Mouse (Mus musculus) neural tube, embryonic 13.5 days (tissue): Measurements from ENCODE around the gene Hagh. TPM values are rescaled to one million over a fixed set of nuclear protein-coding genes. Genes with fewer than 3 reads are reported as not detected.

Source experiments
- ATAC-seq: fragments of 200-750 bp; cut with Nextera tagmentation; 2 replicates; pipeline ENCODE4 v1.8.0; 2017; ENCODE audit warnings: low read depth, mild to moderate bottlenecking, moderate TSS enrichment, moderate library complexity
- H3K27ac ChIP-seq: fragments of 300-500 bp; sonication (generic); replicated peaks from 2 replicates; pipeline ENCODE4 v1.5.1; 2015; ENCODE audit warnings: moderate library complexity, mild to moderate bottlenecking, inconsistent platforms
- H3K27me3 ChIP-seq: fragments of 300-500 bp; sonication (generic); 2 replicates; pipeline ENCODE4 v1.6.1; 2015; ENCODE audit warnings: mild to moderate bottlenecking, inconsistent platforms
- H3K36me3 ChIP-seq: fragments of 300-500 bp; sonication (generic); 2 replicates; pipeline ENCODE4 v1.6.1; 2015; ENCODE audit warnings: mild to moderate bottlenecking, inconsistent platforms
- H3K4me1 ChIP-seq: fragments of 300-500 bp; sonication (generic); replicated peaks from 2 replicates; pipeline ENCODE4 v1.6.1; 2015; ENCODE audit warnings: inconsistent platforms
- H3K4me2 ChIP-seq: fragments of 300-500 bp; sonication (generic); 2 replicates; pipeline ENCODE4 v1.6.1; 2015; ENCODE audit warnings: inconsistent platforms, mild to moderate bottlenecking, moderate library complexity
- H3K4me3 ChIP-seq: fragments of 300-500 bp; sonication (generic); 2 replicates; pipeline ENCODE4 v1.5.1; 2015; ENCODE audit warnings: mild to moderate bottlenecking, inconsistent platforms
- H3K9ac ChIP-seq: fragments of 300-500 bp; sonication (generic); 2 replicates; pipeline ENCODE4 v1.6.1; 2015; ENCODE audit warnings: moderate library complexity, mild to moderate bottlenecking, inconsistent platforms
- H3K9me3 ChIP-seq: fragments of 300-500 bp; sonication (generic); 2 replicates; pipeline ENCODE4 v1.6.1; 2016; ENCODE audit warnings: inconsistent platforms
- WGBS: fragments of 180-500 bp; shearing (Covaris S2); methylation state at CpG from one replicate; pipeline ENCODE4 v1.1.7; 2015; 5-methylcytosine and 5-hydroxymethylcytosine counted together
- polyA plus RNA-seq: library from polyadenylated mRNA; unstranded; fragments of >200 nt; fragmentation: Nextera tagmentation; extraction: Ambion mirVana; gene quantifications from 2 replicates; pipeline ENCODE4 v1.2.1, GENCODE M21; 2015

The Hagh gene
- polyA plus RNA-seq, 1 experiment from 2014 or later, result 59.0 TPM

DNA sequence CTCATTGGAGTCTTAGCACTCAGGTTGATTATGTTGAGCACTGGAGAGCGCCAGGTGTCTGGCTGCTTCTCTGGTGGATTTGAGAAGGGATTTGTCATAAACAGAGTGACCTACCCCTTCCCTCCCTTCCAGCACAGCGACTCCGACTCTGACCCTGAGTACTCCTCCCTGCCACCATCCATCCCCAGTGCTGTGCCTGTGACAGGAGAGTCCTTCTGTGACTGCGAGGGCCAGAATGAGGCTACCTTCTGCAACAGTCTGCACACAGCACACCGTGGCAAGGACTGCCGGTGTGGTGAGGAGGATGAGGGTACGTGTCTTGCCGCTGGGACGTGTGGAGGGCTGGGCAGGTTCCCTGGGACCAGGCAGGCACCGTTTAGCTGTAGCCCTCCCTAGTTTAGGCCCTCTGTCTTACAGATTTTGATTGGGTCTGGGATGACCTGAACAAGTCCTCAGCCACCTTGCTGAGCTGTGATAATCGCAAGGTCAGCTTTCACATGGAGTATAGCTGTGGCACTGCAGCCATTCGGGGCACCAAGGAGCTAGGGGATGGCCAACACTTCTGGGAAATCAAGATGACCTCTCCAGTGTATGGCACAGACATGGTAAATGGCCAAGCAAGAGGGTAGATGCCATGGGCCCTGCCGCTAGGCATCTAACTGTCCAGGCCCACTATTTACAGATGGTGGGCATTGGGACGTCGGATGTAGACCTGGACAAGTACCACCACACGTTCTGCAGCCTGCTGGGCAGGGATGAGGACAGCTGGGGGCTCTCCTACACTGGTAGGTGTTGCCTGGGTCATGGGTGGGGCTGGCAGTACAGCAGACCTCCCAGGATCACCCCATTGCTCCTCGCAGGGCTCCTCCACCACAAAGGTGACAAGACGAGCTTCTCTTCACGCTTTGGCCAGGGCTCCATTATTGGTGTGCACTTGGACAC, 50.5 kb downstream of the Hagh start:
- Histone ChIP-seq H3K4me2 (no peak overlapping the region), H3K36me3 (peaks cover 49% of the 10 kb centered on the region), H3K4me3 (no peak overlapping the region), H3K27me3 (no peaks in the 10 kb centered on the region), H3K9ac (no peak overlapping the region), H3K4me1 (peaks cover 45% of the 10 kb centered on the region), H3K9me3 (no peaks in the 10 kb centered on the region), H3K27ac (no peak overlapping the region)
- WGBS, result 91% methylated on average over 19 of the region's 19 CpGs
- ATAC-seq, result no peak

DNA sequence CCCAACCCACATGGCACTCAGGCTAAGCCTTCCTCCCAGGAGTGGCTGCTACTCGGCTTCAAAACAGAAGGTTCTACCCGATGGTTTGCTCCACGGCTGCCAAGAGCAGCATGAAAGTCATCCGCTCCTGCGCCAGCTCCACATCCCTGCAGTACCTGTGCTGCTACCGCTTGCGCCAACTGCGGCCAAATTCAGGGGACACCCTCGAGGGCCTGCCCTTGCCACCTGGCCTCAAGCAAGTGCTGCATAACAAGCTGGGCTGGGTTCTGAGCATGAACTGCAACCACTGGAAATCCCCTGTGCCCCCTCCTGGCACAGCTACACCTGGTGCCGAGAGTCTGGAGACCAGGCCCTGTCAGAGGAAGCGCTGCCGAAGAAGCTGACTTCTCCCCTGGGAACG, 51.4 kb downstream of the Hagh start:
- Histone ChIP-seq H3K36me3 (peaks cover 49% of the 10 kb centered on the region), H3K27ac (no peak overlapping the region), H3K9me3 (no peaks in the 10 kb centered on the region), H3K4me2 (no peak overlapping the region), H3K4me3 (no peak overlapping the region), H3K9ac (no peak overlapping the region), H3K27me3 (no peaks in the 10 kb centered on the region), H3K4me1 (peaks cover 49% of the 10 kb centered on the region)
- ATAC-seq, result no peak
- WGBS, result 89% methylated on average over 13 of the region's 13 CpGs

DNA sequence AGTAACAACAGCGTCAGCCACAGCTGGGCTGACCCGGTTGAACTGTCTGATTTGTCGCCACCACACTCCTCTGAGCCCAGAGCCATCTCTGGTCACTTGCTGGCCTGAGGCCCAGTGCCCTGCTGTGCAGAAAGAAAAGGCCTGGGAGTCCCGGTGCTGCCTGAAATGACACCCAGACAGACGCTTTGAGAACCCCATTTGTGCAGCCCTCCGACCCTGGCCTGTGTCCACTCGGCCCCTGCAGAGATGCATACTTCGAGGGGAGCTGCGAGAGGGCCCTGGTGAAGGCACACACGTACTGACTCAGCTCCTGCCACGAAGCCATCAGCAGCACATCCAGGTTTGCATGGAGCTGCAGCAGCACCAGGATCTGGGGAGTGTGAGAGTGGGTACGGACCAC, 52.8 kb downstream of the Hagh start:
- H3K9me3 ChIP-seq, result no peaks in the 10 kb centered on the region
- H3K4me2 ChIP-seq, result no peak overlapping the region
- peaks cover 54% of the 10 kb centered on the region for H3K4me1 ChIP-seq
- no peak overlapping the region for H3K27ac ChIP-seq
- no peak overlapping the region for H3K4me3 ChIP-seq
- WGBS, result 86% methylated on average over 12 of the region's 12 CpGs
- peaks cover 57% of the 10 kb centered on the region for H3K36me3 ChIP-seq
- no peak for ATAC-seq
- H3K27me3 ChIP-seq, result no peaks in the 10 kb centered on the region
- no peak overlapping the region for H3K9ac ChIP-seq

DNA sequence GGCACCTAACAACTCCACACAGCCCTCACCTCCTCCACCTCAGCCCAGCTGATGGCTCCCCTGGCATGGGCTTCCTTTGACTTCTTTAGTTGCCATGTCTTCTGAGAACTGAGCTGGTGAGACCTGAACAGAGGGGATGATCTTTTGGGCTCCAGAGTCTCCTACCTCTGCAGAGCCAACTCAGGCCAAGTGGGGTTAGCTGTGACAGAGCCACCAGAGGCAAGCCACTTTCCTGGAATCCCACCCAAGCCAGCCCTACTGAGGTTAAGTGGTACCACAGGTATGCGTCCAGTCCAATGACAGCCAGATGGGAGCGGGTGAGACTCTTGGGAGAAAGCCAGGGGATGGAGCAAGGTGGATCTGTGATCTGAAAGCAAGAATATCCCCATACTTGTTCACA, 53.3 kb downstream of the Hagh start:
- Histone ChIP-seq H3K36me3 (peaks cover 62% of the 10 kb centered on the region), H3K4me2 (peak overlapping the region; percentile 100; the same call in 1 of the 2 replicates), H3K4me1 (peaks cover 54% of the 10 kb centered on the region), H3K27me3 (no peaks in the 10 kb centered on the region), H3K4me3 (0 out of 2 replicates have a peak overlapping the region, but pooled peaks have one; percentile 85), H3K9ac (no peak overlapping the region), H3K9me3 (no peaks in the 10 kb centered on the region), H3K27ac (no peak overlapping the region)
- no peak for ATAC-seq
- 94% methylated on average over 2 of the region's 2 CpGs for WGBS

DNA sequence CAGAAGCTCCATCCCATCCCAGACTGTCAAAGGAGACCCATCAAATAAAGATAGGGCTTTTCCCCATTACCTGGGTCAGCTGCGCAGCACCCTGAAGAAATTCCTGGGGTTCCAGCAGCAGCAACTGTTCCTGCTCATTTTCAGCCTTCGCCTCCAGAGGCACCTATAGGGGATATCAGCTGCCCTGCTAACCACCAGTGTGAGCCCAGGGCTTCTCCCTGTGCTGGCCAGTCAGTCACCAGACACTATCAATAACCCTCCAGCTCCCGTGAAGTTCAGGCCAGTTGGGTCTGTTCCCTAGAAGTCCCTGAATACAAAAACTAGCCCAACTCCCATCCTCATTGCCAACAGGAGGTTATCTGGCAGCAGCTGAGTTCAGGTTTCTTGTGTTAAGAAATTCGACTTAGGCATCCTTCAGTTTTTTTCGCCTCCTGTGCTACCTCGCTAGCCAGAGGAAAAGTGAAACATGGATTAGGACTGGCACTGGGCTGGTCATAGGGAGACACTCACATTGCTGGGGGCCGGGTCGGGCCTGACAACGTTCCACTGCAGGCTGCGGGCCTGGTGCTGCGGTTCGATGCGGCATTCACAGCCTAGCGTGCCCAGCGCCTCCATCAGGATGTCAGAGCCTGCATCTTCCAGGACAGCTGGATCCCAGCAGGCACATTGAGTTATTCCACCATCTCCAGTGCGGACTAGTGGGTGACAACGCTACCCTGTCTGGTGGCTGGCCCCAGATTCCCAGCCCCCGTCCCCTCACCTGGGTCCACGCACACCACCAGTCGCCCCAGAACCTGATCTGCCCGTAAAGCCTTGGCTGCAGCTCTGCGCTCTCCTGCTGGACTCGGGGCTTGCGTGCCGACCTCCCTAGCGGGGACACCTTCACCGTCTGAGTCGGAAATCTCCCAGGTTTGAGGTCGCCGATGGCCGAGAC, 54.4 kb downstream of the Hagh start:
- H3K4me3 ChIP-seq, result peak overlapping the region; percentile 85
- peaks cover 67% of the 10 kb centered on the region for H3K36me3 ChIP-seq
- peak; percentile 17; the same call in 1 of the 2 replicates for ATAC-seq
- H3K27me3 ChIP-seq, result no peaks in the 10 kb centered on the region
- H3K27ac ChIP-seq, result peak overlapping the region; percentile 88
- peaks cover 52% of the 10 kb centered on the region for H3K4me1 ChIP-seq
- H3K9ac ChIP-seq, result peak overlapping the region; percentile 95
- 12% methylated on average over 31 of the region's 31 CpGs for WGBS
- peak overlapping the region; percentile 100 for H3K4me2 ChIP-seq
- H3K9me3 ChIP-seq, result no peaks in the 10 kb centered on the region

DNA sequence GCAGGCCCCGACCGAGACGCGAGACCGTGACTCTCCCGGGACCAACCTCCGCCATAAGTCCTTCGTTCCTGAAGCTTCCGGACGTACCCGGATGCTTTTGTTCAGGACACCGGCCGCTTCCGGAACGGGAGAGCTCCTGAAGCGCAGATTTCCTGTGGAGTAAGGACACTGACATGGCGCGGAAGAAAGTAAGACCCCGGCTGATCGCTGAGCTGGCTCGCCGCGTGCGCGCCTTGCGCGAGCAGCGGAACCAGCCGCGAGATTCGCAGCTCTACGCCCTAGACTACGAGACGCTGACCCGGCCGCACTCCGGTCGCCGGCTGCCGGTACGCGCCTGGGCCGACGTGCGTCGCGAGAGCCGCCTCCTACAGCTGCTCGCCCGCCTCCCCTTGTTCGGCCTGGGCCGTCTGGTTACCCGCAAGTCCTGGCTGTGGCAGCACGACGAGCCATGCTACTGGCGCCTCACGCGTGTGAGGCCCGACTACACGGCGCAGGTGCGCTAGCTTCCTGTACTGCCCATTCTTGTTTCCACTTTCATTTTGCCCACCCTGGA, 55.1 kb downstream of the Hagh start, which contains the start of the genes Eme2 and Mrps34:
Eme2 (minus strand) TSS at position 93 of the 553 bp plus-strand sequence.
Mrps34 (plus strand) TSS at position 122 of the 553 bp plus-strand sequence.
- H3K4me3 ChIP-seq, result peak within 1 kb of the TSS; percentile 85
- H3K4me1 ChIP-seq, result peaks cover 52% of the 10 kb centered on the region
- H3K27me3 ChIP-seq, result no peaks in the 10 kb centered on the region
- H3K9ac ChIP-seq, result peak within 1 kb of the TSS; percentile 95
- ATAC-seq, result peak; percentile 36; the same call in 1 of the 2 replicates
- H3K36me3 ChIP-seq, result peaks cover 67% of the 10 kb centered on the region
- under 1% methylated on average over 62 of the region's 62 CpGs for WGBS
- H3K9me3 ChIP-seq, result no peaks in the 10 kb centered on the region
- H3K4me2 ChIP-seq, result peak within 1 kb of the TSS; percentile 100
- peak within 1 kb of the TSS; percentile 88 for H3K27ac ChIP-seq

DNA sequence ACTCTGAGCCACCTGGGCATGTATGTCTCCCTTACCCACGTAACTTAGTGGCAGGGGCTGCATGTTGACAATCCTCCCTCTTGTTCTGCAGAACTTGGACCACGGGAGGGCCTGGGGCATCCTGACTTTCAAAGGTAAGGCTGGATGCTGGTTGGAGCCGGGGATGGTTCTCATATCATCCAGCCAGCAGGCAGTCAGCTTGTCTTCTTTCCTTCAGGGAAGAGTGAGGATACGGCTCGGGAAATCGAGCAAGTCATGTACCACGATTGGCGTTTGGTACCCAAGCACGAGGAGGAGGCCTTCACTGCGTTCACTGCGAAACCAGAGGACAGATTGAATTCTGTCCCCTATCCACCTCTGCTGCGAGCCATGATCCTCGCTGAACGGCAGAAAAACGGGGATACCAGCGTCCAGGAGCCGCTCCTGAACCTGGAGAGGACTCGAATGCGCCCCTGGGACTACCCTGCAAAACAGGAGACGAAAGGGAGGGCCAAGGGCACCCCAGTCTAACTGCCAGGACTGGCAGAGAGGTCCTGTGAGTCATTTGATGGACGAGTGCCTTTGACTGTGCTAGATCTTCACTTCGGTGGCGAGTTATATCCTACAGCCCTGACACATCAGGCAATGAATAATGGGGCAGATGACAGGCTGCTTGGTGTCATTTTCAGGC, 55.8 kb downstream of the Hagh start:
- H3K4me1 ChIP-seq, result peaks cover 52% of the 10 kb centered on the region

DNA sequence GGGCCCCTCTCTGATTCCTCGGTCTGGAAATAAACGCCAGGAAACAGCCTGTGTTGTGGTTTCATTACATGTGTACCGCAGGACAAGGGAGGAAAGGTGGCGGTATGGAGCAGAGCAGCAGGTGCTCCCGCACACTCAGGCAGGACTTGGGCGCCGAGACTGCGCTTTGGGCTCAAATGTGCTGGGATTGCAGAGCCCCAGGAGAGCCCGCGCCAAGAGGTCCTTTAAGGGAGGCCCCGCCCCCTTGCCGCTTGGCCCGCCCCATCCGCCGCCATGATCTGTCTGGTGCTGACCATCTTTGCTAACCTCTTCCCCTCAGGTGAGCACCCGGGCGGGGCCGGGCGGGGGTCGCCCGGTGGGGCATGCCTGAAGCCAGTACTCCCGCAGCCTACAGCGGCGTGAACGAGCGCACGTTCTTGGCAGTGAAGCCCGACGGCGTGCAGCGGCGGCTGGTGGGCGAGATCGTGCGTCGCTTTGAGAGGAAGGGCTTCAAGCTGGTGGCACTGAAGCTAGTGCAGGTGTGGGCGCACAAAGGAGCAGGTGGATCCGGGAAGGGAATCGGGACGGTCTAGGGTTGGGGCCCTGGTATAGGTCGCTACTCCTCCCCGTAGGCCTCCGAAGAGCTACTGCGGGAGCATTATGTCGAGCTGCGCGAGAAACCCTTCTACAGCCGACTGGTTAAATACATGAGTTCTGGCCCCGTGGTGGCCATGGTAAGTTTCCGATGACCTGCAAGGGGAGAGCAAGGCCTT, 56.5 kb downstream of the Hagh start, which contains the start of gene Nme3:
Nme3 (plus strand) TSS at position 260 of the 752 bp plus-strand sequence.
- Histone ChIP-seq H3K9me3 (no peaks in the 10 kb centered on the region), H3K27ac (peak within 1 kb of the TSS; percentile 88), H3K36me3 (peaks cover 67% of the 10 kb centered on the region), H3K4me3 (peak within 1 kb of the TSS; percentile 85), H3K9ac (peak within 1 kb of the TSS; percentile 95), H3K4me2 (peak within 1 kb of the TSS; percentile 100), H3K27me3 (no peaks in the 10 kb centered on the region), H3K4me1 (peaks cover 52% of the 10 kb centered on the region)
- WGBS, result 1% methylated on average over 50 of the region's 50 CpGs
- peak; percentile 70 for ATAC-seq

More for the DNA sequence above, 55.8 kb downstream of the Hagh start:
- peak overlapping the region; percentile 88 for H3K27ac ChIP-seq
- 8% methylated on average over 23 of the region's 23 CpGs for WGBS
- no peaks in the 10 kb centered on the region for H3K9me3 ChIP-seq
- H3K27me3 ChIP-seq, result no peaks in the 10 kb centered on the region
- peaks cover 67% of the 10 kb centered on the region for H3K36me3 ChIP-seq
- peak overlapping the region; percentile 95 for H3K9ac ChIP-seq
- H3K4me3 ChIP-seq, result peak overlapping the region; percentile 85
- peak overlapping the region; percentile 100 for H3K4me2 ChIP-seq
- ATAC-seq, result 0 out of 2 replicates have a peak, but pooled peaks have one; percentile 10

DNA sequence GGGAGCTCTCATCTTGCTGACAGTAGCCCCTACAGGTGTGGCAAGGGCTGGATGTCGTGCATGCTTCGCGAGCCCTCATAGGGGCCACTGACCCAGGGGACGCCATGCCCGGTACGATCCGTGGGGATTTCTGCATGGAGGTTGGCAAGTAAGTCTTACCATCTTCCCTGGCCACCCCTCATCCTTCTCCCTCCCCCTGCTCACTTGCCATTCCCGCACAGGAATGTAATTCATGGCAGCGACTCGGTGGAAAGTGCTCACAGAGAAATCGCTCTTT, 57.0 kb downstream of the Hagh start:
- peak overlapping the region; percentile 100 for H3K4me2 ChIP-seq
- 34% methylated on average over 11 of the region's 11 CpGs for WGBS
- peak overlapping the region; percentile 95 for H3K9ac ChIP-seq
- peaks cover 67% of the 10 kb centered on the region for H3K36me3 ChIP-seq
- peak overlapping the region; percentile 88 for H3K27ac ChIP-seq
- peaks cover 52% of the 10 kb centered on the region for H3K4me1 ChIP-seq
- H3K9me3 ChIP-seq, result no peaks in the 10 kb centered on the region
- H3K4me3 ChIP-seq, result peak overlapping the region; percentile 85
- H3K27me3 ChIP-seq, result no peaks in the 10 kb centered on the region
- peak; percentile 1; the same call in 1 of the 2 replicates for ATAC-seq

DNA sequence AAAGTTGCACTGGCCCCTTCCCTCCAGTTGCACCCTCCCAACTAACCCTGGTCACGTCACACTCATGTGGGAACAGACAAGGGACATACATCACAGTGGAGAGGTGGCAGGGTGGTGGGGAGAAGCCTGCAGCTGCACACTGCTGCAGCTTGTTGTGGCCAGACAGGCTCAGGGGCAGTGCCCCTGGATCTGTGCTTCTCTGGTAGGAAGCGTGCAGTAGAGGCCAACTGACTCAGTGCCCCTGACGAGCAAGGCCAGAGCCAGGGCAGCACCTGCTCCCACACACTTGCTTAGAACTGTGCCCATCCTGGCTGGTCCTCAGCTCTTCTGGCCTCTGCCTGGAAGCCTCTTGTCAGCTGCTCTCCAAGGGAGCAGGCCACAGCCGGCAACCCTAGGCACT, 57.7 kb downstream of the Hagh start:
- peaks cover 52% of the 10 kb centered on the region for H3K4me1 ChIP-seq
- H3K4me2 ChIP-seq, result peak overlapping the region; percentile 100
- no peak overlapping the region for H3K27ac ChIP-seq
- H3K36me3 ChIP-seq, result peaks cover 67% of the 10 kb centered on the region
- no peaks in the 10 kb centered on the region for H3K27me3 ChIP-seq
- no peak for ATAC-seq
- WGBS, result 80% methylated on average over 4 of the region's 4 CpGs
- H3K4me3 ChIP-seq, result peak overlapping the region; percentile 85
- H3K9me3 ChIP-seq, result no peaks in the 10 kb centered on the region
- H3K9ac ChIP-seq, result peak overlapping the region; percentile 95
